Mouse (Mus musculus) E14TG2a.4 (cell line): ENCODE results near the gene Apoa2.

ENCODE experiments used
- CTCF ChIP-seq: conservative IDR thresholded peaks from 2 replicates; pipeline ENCODE4 v1.5.1; 2014; ENCODE audit warnings: low read length
- NANOG ChIP-seq: IDR thresholded peaks from 2 replicates; pipeline ENCODE4 v1.6.1; 2014; ENCODE audit warnings: borderline replicate concordance, low read length, mixed read lengths

DNA sequence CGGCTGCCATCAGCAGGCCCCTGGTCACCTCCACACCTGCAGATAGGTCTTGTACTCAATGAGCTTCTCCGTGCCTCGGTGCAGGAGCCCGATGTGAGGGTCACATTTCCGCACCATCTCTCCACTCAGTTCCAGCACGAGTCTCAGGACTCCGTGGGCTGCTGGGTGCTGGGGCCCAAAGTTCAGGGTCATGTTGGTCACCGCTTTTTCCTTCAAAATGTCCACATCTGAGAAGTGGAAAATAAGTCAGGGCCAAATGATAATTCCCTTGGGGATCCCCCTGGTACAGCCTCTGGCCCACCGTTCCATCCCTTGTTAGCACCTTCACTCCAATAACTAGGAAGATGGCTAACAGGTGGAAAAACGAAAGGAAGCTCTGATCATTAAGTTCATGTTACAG, 16.1 kb downstream of the Apoa2 start:
- TF ChIP-seq CTCF = no peak
- TF ChIP-seq NANOG = no peak
